28 mouse cellular contexts compared by ENCODE assay signal in the genomic region with DNA sequence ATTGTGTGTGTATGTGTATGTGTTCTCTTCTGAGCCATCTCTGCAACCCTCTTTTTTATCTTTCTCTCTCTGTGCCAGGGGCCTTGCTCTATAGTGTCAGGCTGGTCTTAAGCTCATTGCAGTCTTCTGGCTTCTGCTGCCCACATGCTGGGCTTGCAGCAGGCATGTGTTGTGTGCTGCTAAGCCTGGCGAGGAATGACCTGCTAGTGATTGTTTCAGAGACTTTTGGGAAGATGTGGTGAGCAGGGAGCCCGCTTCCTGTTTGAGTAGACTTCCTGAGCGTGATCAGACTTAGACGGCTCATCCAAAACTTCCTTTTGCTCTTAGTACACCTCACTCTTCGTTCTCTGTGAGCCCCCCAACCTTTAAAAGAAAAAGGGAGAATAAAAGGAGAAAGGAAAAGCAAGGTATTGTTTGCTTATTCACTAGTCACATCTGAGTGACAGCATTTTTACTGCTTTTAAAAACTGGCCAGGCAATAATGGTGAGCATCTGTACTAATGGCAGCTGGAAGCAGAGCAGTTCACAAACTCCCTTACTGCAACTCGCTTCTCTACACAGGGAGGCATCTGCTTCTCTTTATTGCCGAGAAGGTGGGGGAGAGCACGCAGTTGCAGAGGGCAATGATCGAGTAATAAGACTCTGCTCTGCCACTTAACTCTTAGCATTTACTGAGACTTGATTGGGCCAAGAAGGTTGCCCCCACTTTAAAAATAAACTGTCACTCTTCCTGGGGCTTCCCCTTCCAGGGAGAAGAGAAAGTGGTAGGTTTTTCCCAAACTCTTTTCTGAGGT. TPM values are rescaled to one million over a fixed set of nuclear protein-coding genes. Genes with fewer than 3 reads are reported as not detected.
DNase-seq lines count a peak whose midpoint lies in the region; ATAC-seq and TF ChIP-seq lines count a peak whose summit lies in the region.
"Had no signal": no experiment of that assay in that cellular context is flagged by ENCODE, and none has a peak within 500 bp of the region (broad histone marks: within the 10 kb centered on the region; RNA-seq: fewer than 3 reads in every experiment).

No protein-coding gene starts in this region.

- no peak overlapping the region for H3K4me2 ChIP-seq in limb, embryonic 14.5 days (replicated peaks; ENCODE audit: low read depth, low read length, severe bottlenecking)
- no peak overlapping the region for H3K4me2 ChIP-seq in forebrain, embryonic 15.5 days (replicated peaks)
- H3K4me2 ChIP-seq: forebrain, embryonic 12.5 days; heart, embryonic 13.5 days; midbrain, embryonic 13.5 days; neural tube, embryonic 15.5 days had no signal

- peak; percentile 55; the same call in 1 of the 2 replicates for ATAC-seq in granulocyte monocyte progenitor cell, adult 5-6 weeks (replicated peaks; ENCODE audit: poor library complexity, severe bottlenecking)
- no peak for ATAC-seq in limb, embryonic 14.5 days (ENCODE audit: low FRiP score, low read depth)
- no peak for ATAC-seq in forebrain, embryonic 15.5 days (replicated peaks)
- ATAC-seq: midbrain, embryonic 13.5 days had no signal

- peak; percentile 60 for DNase-seq in layer of hippocampus, adult 9-11 months
- no peak for DNase-seq in layer of hippocampus, adult 8-10 months (ENCODE audit: low spot score in 2 of 2)
- DNase-seq in embryo, embryonic 10.5 days (ENCODE audit: low spot score) = peak; percentile 22
- DNase-seq in limb, embryonic 14.5 days (ENCODE audit: low spot score) = peak; percentile 37
- DNase-seq in ovary, postnatal 36 days (ENCODE audit: low spot score) = no peak
- no peak for DNase-seq in thymus, postnatal 25 days
- DNase-seq: cerebellum, postnatal 14 days; heart, postnatal 4 days; lung, adult 18-20 months; lung, postnatal 36 days; retina, postnatal 1 day; thymus, adult 2 months had no signal

- no peak overlapping the region for H3K4me3 ChIP-seq in limb, embryonic 14.5 days (replicated peaks; ENCODE audit: low read length)
- H3K4me3 ChIP-seq in forebrain, embryonic 15.5 days = no peak overlapping the region
- H3K4me3 ChIP-seq: forebrain, embryonic 12.5 days; heart, embryonic 13.5 days; left cerebral cortex, adult 2 months; midbrain, embryonic 13.5 days; myocyte; neural tube, embryonic 15.5 days had no signal

- H3K27ac ChIP-seq in limb, embryonic 14.5 days (replicated peaks; ENCODE audit: low read depth, low read length) = no peak overlapping the region
- no peak overlapping the region for H3K27ac ChIP-seq in forebrain, embryonic 15.5 days (replicated peaks)
- H3K27ac ChIP-seq: forebrain, embryonic 12.5 days; heart, embryonic 13.5 days; left cerebral cortex, adult 2 months; midbrain, embryonic 13.5 days; neural tube, embryonic 15.5 days had no signal

- 0 out of 2 replicates have a peak, but pooled peaks cover 4% of the 10 kb centered on the region for H3K4me1 ChIP-seq in limb, embryonic 14.5 days (ENCODE audit: control insufficient read depth, insufficient read depth, low read length)
- 0 out of 2 replicates have a peak, but pooled peaks cover 5% of the 10 kb centered on the region for H3K4me1 ChIP-seq in forebrain, embryonic 15.5 days
- H3K4me1 ChIP-seq: neural tube, embryonic 15.5 days had no signal

- H3K9ac ChIP-seq in limb, embryonic 14.5 days (ENCODE audit: low read depth, low read length, severe bottlenecking) = no peak overlapping the region
- no peak overlapping the region for H3K9ac ChIP-seq in forebrain, embryonic 15.5 days (replicated peaks)
- H3K9ac ChIP-seq: forebrain, embryonic 12.5 days; heart, embryonic 13.5 days; midbrain, embryonic 13.5 days; neural tube, embryonic 15.5 days had no signal

- no peaks in the 10 kb centered on the region for H3K36me3 ChIP-seq in limb, embryonic 14.5 days (ENCODE audit: control insufficient read depth, insufficient read depth, low read length)
- H3K36me3 ChIP-seq in forebrain, embryonic 15.5 days = no peaks in the 10 kb centered on the region
- H3K36me3 ChIP-seq: forebrain, embryonic 12.5 days; heart, embryonic 13.5 days; midbrain, embryonic 13.5 days; neural tube, embryonic 15.5 days had no signal

- H3K9me3 ChIP-seq in limb, embryonic 14.5 days (ENCODE audit: control insufficient read depth, low read length) = no peaks in the 10 kb centered on the region
- H3K9me3 ChIP-seq in forebrain, embryonic 15.5 days = no peaks in the 10 kb centered on the region
- H3K9me3 ChIP-seq: forebrain, embryonic 12.5 days; heart, embryonic 13.5 days; midbrain, embryonic 13.5 days; neural tube, embryonic 15.5 days had no signal

- no peak for TF ChIP-seq POLR2A in limb, embryonic 14.5 days (IDR thresholded peaks at IDR 0.05; ENCODE audit: borderline replicate concordance, extremely low read depth, insufficient read depth, insufficient read length)

- no peaks in the 10 kb centered on the region for H3K27me3 ChIP-seq in limb, embryonic 14.5 days (ENCODE audit: control insufficient read depth, insufficient read depth, low read length)
- H3K27me3 ChIP-seq in forebrain, embryonic 15.5 days = no peaks in the 10 kb centered on the region
- H3K27me3 ChIP-seq: neural tube, embryonic 15.5 days had no signal

- WGBS in limb, embryonic 14.5 days = 15% methylated on average over 9 of the region's 9 CpGs
- WGBS in forebrain, embryonic 15.5 days = 32% methylated on average over 9 of the region's 9 CpGs

RNA-seq across cellular contexts. Expression of a gene that starts 5.2 kb away (rescaled TPM):
- total RNA-seq in layer of hippocampus, adult 8-10 months (2022) = under 1 TPM in 1 of 4 experiments, not detected in 3; 0.30 TPM
- total RNA-seq in granulocyte monocyte progenitor cell, adult 5-6 weeks (2014; fragmentation: Nextera tagmentation) = not detected in 2 replicates
- not detected in 2 replicates for total RNA-seq in granulocyte monocyte progenitor cell, adult 5-6 weeks (2017)
- polyA plus RNA-seq in limb, embryonic 14.5 days (2012; rRNA removed) = not detected in 2 replicates
- not detected in 2 replicates for polyA plus RNA-seq in limb, embryonic 14.5 days (2014; fragmentation: Nextera tagmentation; extraction: Ambion mirVana)
- polyA plus RNA-seq in forebrain, embryonic 15.5 days (2015; fragmentation: Nextera tagmentation; extraction: Ambion mirVana) = not detected in 2 replicates
- total RNA-seq: adrenal gland, postnatal 4 days; gastrocnemius, postnatal 4 days; heart, postnatal 4 days; left cerebral cortex, adult 2 months; liver, adult 2 months; MEL had no signal
- polyA plus RNA-seq: forebrain, embryonic 12.5 days; kidney, embryonic 14.5 days; liver, adult 2 months; midbrain, embryonic 13.5 days; myocyte; neural tube, embryonic 15.5 days had no signal

RNA-seq across cellular contexts. Expression of a gene that starts 8.5 kb away (rescaled TPM):
- not detected for total RNA-seq in layer of hippocampus, adult 8-10 months (2022)
- not detected in 2 replicates for total RNA-seq in granulocyte monocyte progenitor cell, adult 5-6 weeks (2014; fragmentation: Nextera tagmentation)
- not detected in 2 replicates for total RNA-seq in granulocyte monocyte progenitor cell, adult 5-6 weeks (2017)
- polyA plus RNA-seq in limb, embryonic 14.5 days (2012; rRNA removed) = 0.14 TPM in 1 of 2 replicates, not detected in the other
- not detected in 2 replicates for polyA plus RNA-seq in limb, embryonic 14.5 days (2014; fragmentation: Nextera tagmentation; extraction: Ambion mirVana)
- not detected in 2 replicates for polyA plus RNA-seq in forebrain, embryonic 15.5 days (2015; fragmentation: Nextera tagmentation; extraction: Ambion mirVana)
- total RNA-seq: adrenal gland, postnatal 4 days; gastrocnemius, postnatal 4 days; heart, postnatal 4 days; layer of hippocampus, adult 18-20 months; left cerebral cortex, adult 2 months; liver, adult 2 months; MEL had no signal
- polyA plus RNA-seq: forebrain, embryonic 12.5 days; heart, embryonic 13.5 days; intestine, embryonic 14.5 days; kidney, embryonic 14.5 days; liver, adult 2 months; midbrain, embryonic 13.5 days; myocyte; neural tube, embryonic 15.5 days; stomach, embryonic 14.5 days had no signal

RNA-seq across cellular contexts. Expression of a gene that starts 39.8 kb away (rescaled TPM):
- total RNA-seq in layer of hippocampus, adult 8-10 months (2022) = 1 to 10 TPM; 1.6 to 2.9 (median 2.0) TPM
- not detected in 2 replicates for total RNA-seq in granulocyte monocyte progenitor cell, adult 5-6 weeks (2014; fragmentation: Nextera tagmentation)
- total RNA-seq in granulocyte monocyte progenitor cell, adult 5-6 weeks (2017) = not detected in 2 replicates
- 0.64 and 0.79 TPM in 2 replicates for polyA plus RNA-seq in limb, embryonic 14.5 days (2012; rRNA removed)
- polyA plus RNA-seq in limb, embryonic 14.5 days (2014; fragmentation: Nextera tagmentation; extraction: Ambion mirVana) = 0.23 and 0.46 TPM in 2 replicates
- 0.93 and 1.6 TPM in 2 replicates for polyA plus RNA-seq in forebrain, embryonic 15.5 days (2015; fragmentation: Nextera tagmentation; extraction: Ambion mirVana)
- total RNA-seq: gastrocnemius, postnatal 4 days; heart, postnatal 4 days; MEL had no signal
- polyA plus RNA-seq: liver, adult 2 months had no signal

Comparison
In these comparisons a context has a peak if more than half of its experiments do, and no peak if none do; other contexts are left out.
1. DNase-seq: peak in layer of hippocampus, adult 9-11 months (single experiment), embryo, embryonic 10.5 days (single experiment) and limb, embryonic 14.5 days (single experiment); none in layer of hippocampus, adult 8-10 months (0 of 2), ovary, postnatal 36 days (single experiment) and thymus, postnatal 25 days (single experiment).